Mouse (Mus musculus) natural killer cell, adult 2 months (primary cell): ENCODE results near the gene Glt8d2.

ENCODE experiments used
- DNase-seq, 2 experiments: peaks; one replicate each; pipeline ENCODE4 v3.0.0; 2022; ENCODE audit warnings: low spot score in 2 of 2

Gene Glt8d2

DNA sequence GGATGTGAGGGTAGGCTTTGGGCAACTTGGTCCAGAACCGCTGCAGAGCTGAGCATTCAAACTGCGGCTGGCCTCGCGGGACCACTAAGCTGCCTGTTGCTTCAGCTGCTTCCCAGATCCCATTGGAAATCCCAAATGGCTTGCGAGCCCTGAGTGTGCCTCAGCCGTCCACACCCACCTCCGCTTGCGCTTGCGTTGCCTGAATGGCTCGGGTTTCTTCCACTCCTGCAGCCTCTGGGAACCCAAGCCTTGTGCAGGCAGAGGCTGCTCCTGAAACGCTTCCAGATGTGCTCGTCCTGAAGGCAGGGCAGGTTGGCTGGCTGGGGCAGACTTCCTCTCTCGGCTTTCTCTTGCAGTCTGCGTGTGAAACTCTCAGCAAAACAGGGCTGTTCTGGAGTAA, at the start of gene Glt8d2:
Gene Glt8d2 (minus strand): TSS at position 157 of the 400 bp plus-strand sequence.
- no peak for DNase-seq

DNA sequence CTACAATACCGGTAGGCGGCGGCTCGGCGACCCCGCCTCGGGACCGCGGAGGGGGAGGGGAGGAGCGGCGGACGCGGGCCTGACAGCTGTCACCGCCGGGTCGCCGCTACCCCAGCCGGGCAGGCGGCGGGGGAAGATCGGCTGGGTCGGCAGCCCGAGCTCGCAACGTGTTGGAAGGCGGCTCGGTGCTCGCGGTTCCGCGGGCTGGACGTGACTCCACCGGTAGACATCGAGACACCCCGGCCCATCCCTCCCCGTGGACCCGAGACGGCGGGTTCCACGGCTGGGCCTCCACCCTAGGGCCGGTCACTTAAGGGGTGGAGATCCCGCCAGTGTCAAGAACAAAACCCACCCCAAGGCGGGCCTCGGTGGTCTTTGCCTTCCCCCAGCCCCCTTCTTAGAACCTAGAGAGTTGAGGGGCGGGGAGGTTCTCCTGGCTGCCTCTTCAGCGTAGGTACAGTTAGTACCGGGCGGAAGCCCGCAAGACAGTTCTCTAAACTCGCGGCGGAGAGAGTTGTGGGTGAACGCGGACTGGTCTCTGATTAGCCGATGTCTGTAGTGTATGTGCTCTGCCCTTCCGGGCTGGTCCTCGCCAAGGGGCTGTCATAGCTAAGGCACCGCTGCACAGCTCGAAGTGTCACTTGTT, 9.0 kb upstream of the Glt8d2 start:
- DNase-seq = peak; percentile 31 to 40

- peak; percentile 82 to 88 for DNase-seq
Observed at GRCm38 (mm10) chr10:82698712-82699261, 8.3 kb upstream of the Glt8d2 start.

- peak; percentile 9 to 48 for DNase-seq
Observed at GRCm38 (mm10) chr10:82697305-82697898, 7.0 kb upstream of the Glt8d2 start.

DNA sequence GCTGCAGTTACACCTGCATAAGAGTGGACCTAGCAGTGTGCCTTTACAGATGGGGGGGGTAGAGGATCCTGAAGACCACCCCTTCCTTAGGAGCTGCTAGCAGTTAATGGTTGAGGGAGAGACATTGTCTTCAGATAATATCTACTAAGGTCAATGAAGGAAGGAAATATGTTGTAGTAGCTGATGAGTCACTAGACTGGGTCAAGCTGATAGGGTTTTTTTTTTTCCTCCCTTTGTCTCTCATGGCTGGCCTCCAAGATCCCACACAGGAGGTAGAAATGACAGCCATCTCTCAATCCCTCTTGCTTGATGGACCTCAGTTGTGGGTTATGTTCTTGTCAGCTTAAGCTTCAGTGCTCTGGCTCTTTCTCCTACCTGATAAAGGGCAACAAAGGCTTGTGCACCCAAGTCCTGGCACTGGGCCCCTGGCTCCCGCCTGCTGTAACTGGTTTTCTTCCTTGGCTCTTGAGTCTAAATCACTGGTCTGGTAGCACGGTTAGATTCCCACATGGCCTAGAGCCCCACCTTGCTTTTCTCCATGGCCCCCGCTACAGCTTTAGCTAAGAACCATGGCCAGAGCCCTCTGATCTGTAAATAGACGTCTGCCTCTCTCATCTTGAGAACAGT, 6.1 kb upstream of the Glt8d2 start:
- DNase-seq = no peak

DNA sequence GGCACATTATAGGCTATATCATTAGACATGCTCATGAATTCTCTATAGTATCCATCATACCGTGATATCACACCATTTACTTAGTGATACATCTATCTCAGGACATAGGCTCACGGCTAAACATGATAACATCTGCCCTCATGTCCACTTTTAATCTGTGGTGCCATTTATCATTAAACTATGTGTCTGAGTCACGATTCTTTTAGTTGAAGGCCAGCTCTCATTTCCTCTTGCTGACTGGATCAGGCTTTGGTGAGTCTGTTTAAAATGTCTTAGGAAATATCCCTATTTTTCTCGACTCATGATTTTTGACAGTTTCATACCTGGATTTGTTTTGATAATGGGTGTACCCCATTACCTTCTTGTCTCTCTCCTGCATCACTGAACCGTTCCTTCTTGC, 5.5 kb upstream of the Glt8d2 start, which contains the start of gene Hcfc2:
Gene Hcfc2 (plus strand): TSS at position 205 of the 400 bp plus-strand sequence.
- no peak for DNase-seq

- no peak for DNase-seq
Observed at GRCm38 (mm10) chr10:82689681-82690211, 704 bp downstream of the Glt8d2 start.

- DNase-seq = no peak
Observed at GRCm38 (mm10) chr10:82685440-82685839, 5.0 kb downstream of the Glt8d2 start.

GRCm38 (mm10) chr10:82681639-82682038, 8.8 kb downstream of the Glt8d2 start:
- DNase-seq = no peak

DNA sequence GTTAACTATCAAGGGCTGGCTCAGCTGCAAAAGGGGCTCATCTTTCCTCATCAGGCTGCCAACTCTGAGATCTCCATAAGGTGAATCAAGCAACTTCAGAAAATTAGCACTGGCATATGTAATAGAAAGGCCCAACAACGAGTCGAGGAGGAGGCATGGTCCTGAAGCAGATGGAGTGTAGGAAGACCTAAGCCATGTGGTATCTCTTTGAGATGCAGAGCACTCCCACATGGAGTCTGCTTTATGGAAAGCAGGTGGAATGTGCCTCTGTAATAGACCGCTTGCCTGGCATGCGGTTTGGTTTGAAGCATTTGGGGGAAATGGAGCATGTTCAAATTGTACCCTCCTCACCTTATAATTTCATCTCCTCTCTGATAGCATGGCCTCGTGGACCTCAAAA, 9.7 kb downstream of the Glt8d2 start:
- DNase-seq = no peak

DNA sequence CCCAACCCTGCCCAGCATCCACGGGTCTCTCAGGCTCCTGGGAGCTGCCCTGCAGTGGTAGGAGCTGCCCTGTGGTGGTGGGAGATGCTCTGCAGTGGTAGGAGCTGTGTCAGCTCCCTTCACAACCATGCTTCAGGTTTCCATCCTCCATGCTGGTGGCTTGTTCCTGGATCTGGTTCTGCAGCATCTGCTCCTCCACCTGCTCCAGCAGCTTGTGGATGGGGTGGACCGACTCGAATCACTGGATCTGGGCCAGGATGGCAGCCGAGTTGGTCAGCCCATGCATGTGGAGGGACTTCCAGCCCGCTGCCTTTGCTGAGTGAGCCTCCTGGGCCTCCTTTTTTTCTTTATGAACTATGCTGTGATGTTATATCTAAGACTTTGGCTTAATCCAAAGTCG, 13.5 kb downstream of the Glt8d2 start:
- no peak for DNase-seq

GRCm38 (mm10) chr10:82670205-82670604, 20.2 kb downstream of the Glt8d2 start:
- DNase-seq = no peak

- DNase-seq = peak; percentile 56 to 76
Observed at GRCm38 (mm10) chr10:82666436-82667234, 23.8 kb downstream of the Glt8d2 start.

GRCm38 (mm10) chr10:82665951-82666350, 24.5 kb downstream of the Glt8d2 start:
- DNase-seq = no peak

DNA sequence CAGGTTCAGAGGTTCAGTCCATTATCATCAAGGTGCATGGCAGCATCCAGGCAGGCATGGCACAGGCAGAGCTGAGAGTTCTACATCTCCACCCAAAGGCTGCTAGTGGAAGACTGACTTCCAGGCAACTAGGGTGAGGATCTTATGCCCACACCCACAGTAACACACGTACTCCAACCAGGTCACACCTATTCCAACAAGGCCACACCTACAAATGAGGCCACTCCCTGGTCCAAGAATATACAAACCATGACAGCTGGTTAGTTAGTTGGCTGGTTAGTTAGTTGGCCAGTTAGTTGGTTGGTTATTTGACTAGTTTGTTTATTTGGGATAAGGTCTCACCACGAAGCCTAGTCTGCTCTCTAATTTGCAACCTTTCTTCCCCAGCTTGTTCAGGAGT, 27.2 kb downstream of the Glt8d2 start:
- no peak for DNase-seq

DNA sequence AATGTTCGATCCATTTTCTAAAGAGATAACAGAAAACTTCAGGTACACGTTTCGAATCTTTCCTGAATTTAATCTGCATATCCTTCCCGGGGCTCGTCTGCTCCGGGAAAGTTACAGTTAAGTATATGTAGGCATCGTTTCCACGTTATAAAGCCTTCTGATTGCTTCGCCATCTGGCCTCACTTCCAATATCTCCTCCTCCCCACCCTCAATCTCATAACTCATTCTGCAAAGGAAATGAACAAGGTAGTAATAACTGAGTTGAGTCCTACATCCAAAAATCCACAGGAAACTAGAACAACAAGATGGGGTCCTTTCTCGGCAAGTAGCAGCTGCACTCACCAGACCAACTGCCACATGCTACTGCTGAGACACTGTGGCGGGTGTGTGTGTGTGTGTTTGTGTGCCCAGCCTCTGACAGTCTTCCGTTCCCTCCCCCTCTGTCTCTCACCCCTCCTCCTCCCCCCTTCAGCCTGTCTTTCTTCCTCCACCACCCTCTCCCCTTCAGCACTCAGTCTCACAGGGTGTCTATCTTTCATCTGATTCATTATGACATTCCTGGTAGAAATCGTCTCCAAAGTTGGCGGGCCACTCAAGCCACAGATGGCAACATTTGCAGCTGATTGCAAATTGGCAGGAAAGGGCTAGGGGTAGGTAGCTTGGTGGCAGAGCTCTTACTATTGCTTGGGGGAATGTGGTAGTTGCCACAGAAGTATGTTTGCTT, 28.0 kb downstream of the Glt8d2 start:
- no peak for DNase-seq

GRCm38 (mm10) chr10:82661820-82662219, 28.6 kb downstream of the Glt8d2 start:
- DNase-seq = no peak

DNA sequence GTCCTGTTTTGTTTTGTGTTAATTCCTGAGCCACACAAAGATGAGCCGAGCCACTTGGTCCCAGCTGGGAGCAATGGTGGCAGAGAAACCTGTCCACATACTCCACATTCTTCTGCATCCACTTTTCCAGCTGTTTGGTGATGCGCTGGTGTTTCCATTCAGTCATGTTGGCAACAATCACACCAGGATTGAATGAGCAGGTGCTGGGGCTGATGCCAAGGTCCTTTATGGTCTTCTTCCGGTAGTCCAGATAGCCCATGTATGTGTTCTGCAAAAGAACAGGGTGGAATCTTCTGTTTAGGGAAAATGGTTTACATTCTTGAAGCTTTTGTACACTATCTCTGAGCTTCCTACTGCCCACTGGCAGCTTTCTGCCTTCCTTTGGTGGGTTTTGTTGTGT, 35.9 kb downstream of the Glt8d2 start:
- DNase-seq = no peak

DNA sequence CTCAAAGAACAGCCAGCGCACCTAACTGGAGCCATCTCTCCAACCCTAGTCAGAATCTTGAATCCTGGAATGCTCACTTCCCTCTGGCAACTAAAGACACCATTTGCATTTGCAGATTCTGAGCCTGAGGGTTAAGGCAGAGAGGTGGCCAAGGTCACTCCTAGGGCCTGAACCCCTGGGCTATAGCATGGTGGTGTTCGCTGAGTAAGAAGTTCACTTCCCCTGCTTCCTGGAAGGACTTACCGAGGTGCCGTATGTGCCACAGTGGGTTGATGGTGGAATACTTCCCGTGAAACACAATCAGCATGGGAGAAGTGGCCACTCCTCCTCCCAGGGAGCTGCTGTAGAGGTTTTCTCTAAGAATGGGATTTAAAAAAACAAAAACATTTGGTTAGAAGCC, 37.8 kb downstream of the Glt8d2 start:
- no peak for DNase-seq

DNA sequence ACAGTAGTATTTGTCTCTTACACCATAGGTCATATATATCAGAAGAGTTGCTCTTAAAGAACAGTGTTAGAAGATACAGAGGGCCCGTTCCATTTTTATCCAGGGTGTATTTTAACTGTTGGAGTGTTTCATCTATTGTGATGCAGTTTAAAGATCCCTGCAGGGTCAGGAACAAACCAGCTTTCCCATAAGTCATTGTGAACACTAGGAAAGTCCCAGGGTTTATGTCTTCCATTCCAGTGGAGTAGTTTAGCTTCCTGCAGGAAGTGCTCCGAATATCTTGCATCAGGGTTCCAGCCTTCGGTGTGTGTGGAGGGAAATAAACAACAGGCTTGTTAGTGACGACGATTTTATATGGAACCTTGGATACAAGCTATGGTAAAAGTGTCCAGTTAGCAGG, 39.2 kb downstream of the Glt8d2 start:
- no peak for DNase-seq

DNA sequence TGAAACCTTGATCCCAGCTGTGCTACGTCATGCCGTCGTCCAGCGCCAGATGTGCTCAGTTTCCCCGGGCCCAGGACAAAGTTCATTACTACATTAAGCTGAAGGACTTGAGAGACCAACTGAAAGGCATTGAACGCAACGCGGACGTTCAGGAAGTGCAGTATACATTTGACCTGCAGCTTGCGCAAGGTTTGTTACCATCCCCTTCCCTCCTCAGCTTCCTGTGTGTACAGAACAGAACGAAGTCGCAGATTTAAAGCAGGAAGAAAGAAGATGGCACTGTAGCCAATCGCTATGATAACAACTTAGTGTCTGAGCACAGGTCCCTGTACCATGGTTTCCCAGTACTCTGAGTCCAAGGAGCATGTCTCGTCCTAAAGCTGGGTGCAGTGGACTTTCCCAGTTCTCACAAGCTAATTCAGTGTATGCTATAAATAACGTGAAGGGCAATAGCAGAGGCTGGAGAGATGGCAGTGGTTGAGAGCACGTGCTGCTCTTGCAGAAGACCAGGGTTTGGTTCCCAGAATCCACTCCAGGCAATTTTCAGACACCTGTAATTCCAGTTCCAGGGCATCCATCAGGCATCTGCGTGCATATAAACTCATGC, 43.1 kb downstream of the Glt8d2 start:
- DNase-seq = no peak
